Mouse (Mus musculus) brain, embryonic 14.5 days (tissue): Measurements from ENCODE around the gene Rps23. TPM values are rescaled to one million over a fixed set of nuclear protein-coding genes. Genes with fewer than 3 reads are reported as not detected.
A peak's percentile ranks its signal among the peaks of the same experiment; 100 is the strongest.

Source experiments
- DNase-seq: peaks from one replicate; pipeline ENCODE4 v3.0.0-alpha.2; 2011; ENCODE audit warnings: low read depth
- CTCF ChIP-seq: fragments of 200-500 bp; IDR thresholded peaks from 2 replicates; pipeline ENCODE4 v1.5.1; 2012; ENCODE audit warnings: inconsistent platforms, mild to moderate bottlenecking, moderate library complexity, borderline replicate concordance; ENCODE audit not compliant: insufficient read depth, insufficient read length; ENCODE audit errors: extremely low read depth
- POLR2A ChIP-seq: fragments of 200-500 bp; IDR thresholded peaks from 2 replicates; pipeline ENCODE4 v1.6.1; 2012; ENCODE audit warnings: mild to moderate bottlenecking, inconsistent platforms, borderline replicate concordance; ENCODE audit not compliant: poor library complexity, insufficient read depth, insufficient read length, severe bottlenecking; ENCODE audit errors: extremely low read depth
- polyA plus RNA-seq: library from polyadenylated mRNA; depleted of rRNA; stranded (reverse); fragments of >200 nt; gene quantifications from 2 replicates; pipeline ENCODE4 v1.2.3, GENCODE M21; 2012; rRNA removed

Rps23 gene
- polyA plus RNA-seq, 1 experiment: 804 TPM

GRCm38 (mm10) chr13:90939600-90939999 is 16.8 kb downstream of the Rps23 start:
- TF ChIP-seq CTCF (no peak), POLR2A (no peak)
- DNase-seq: no peak

- TF ChIP-seq POLR2A: no peak
- TF ChIP-seq CTCF: no peak
These were observed 36.1 kb downstream of the Rps23 start for GRCm38 (mm10) chr13:90958894-90959293.

GRCm38 (mm10) chr13:90960591-90960990 is 37.8 kb downstream of the Rps23 start:
- DNase-seq: no peak
- TF ChIP-seq CTCF: no peak
- TF ChIP-seq POLR2A: no peak

More at GRCm38 (mm10) chr13:90958894-90959293, 36.1 kb downstream of the Rps23 start:
- DNase-seq: peak; percentile 63

GRCm38 (mm10) chr13:90962836-90963760 is 40.3 kb downstream of the Rps23 start:
- TF ChIP-seq POLR2A: no peak
- no peak for TF ChIP-seq CTCF
- peak; percentile 47 for DNase-seq

GRCm38 (mm10) chr13:90964511-90964910 is 41.8 kb downstream of the Rps23 start:
- no peak for DNase-seq
- no peak for TF ChIP-seq POLR2A
- TF ChIP-seq CTCF: no peak

GRCm38 (mm10) chr13:90965996-90966395 is 43.2 kb downstream of the Rps23 start:
- TF ChIP-seq POLR2A (no peak), CTCF (no peak)
- DNase-seq: no peak

GRCm38 (mm10) chr13:90967422-90967821 is 44.7 kb downstream of the Rps23 start:
- TF ChIP-seq CTCF: peak; percentile 88
- TF ChIP-seq POLR2A: no peak

GRCm38 (mm10) chr13:90968940-90969339 is 46.2 kb downstream of the Rps23 start:
- DNase-seq: no peak
- TF ChIP-seq POLR2A: no peak
- no peak for TF ChIP-seq CTCF

More at GRCm38 (mm10) chr13:90967422-90967821, 44.7 kb downstream of the Rps23 start:
- peak; percentile 93 for DNase-seq

- DNase-seq: no peak
- no peak for TF ChIP-seq CTCF
These were observed 47.7 kb downstream of the Rps23 start for GRCm38 (mm10) chr13:90970259-90971017.

GRCm38 (mm10) chr13:90973409-90973808 is 50.7 kb downstream of the Rps23 start:
- no peak for TF ChIP-seq CTCF
- TF ChIP-seq POLR2A: no peak

More at GRCm38 (mm10) chr13:90973409-90973808, 50.7 kb downstream of the Rps23 start:
- peak; percentile 77 for DNase-seq

Other genes starting within 250 kb of the Rps23 start
- gene Atp6ap1l, start 17.6 kb upstream of the Rps23 start, polyA plus RNA-seq: 0.98 and 2.2 TPM in 2 replicates